Mouse (Mus musculus) adrenal gland (tissue): ENCODE results near the gene Nrk.

Source experiments
- intact Hi-C: fragments of 180-260 bp; cut with DNase I; formaldehyde crosslinking; loops from one replicate; pipeline ENCODE4 v1.15.1; 2025
- long read RNA-seq, 2 experiments: library from polyadenylated mRNA; unstranded; transcript quantifications; one replicate each; pipeline ENCODE4 v2.0.0; 2020; ENCODE audit warnings: borderline replicate concordance in 1 of 2; ENCODE audit not compliant: insufficient replicate concordance in 1 of 2

Gene Nrk
- long read RNA-seq, experiment 1, result 0 reads
- long read RNA-seq, experiment 2, result 0 reads

DNA sequence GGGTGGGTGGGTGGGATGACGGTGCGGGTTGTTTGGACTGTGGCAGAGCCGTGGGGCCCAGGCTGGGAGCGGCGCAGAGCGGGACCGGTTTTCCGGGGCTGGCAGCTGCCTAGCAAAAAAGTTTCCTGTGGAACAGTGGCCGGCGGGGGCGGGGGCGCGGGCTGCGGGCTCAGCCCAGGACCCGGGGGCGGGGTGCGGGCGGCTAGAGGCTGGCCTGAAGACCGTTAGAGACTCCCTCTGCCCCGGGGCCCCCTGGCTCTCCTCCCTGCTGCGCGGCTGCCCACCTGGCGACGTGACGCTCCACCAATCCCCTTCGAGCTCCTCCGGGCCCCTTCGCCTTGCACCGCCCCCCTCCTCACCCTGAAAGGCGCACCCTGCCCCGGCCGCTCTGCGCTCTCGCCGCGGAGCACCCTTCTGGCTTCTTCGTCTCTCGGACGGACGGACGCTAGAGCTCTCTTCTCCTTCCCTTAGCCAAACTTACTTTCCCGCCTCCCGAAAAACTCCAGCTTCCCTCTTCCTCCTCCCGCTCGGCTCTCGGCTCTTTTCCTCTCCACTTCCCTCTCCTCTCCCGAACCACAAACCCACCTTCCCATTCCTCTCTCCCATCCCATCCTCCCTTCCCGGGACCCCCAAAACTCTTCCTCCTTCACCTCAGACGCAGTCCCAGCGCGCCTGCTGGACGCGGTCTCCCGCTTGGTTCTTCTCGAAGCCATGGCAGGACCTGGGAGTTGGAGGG lies at the start of gene Nrk:
Gene Nrk, plus strand, starts transcription at position 390 of the 736 bp plus-strand sequence.
- intact Hi-C loops, result no loop called here

GRCm38 (mm10) chrX:138913366-138913765 lies 864 bp upstream of the Nrk start:
- intact Hi-C loops, result no loop called here

- intact Hi-C loops, result no loop called here
These were observed 516 bp downstream of the Nrk start for GRCm38 (mm10) chrX:138914777-138915114.

DNA sequence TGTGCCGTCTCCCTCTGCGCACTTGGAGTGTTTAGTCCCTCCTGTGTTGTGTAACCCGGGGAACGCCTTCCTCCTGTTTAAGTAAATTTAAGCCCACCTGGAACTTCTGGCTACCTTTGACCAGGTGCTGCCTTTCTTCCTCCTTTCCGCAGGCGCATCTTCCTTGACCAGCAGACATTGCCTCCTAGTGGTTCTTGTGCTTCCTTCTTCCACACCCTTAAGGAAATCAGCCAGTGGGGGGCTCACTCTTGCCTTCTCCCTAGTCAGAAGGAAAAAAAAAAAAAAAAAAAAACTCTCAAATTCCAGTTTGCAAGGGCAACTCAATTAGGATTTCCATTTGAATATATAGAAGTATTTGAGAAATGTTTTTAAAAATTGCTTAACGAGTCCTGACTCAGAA lies 4.8 kb downstream of the Nrk start:
- intact Hi-C loops, result no loop called here

GRCm38 (mm10) chrX:138943905-138944304 lies 29.7 kb downstream of the Nrk start:
- intact Hi-C loops, result no loop called here

GRCm38 (mm10) chrX:138960713-138961112 lies 46.5 kb downstream of the Nrk start:
- intact Hi-C loops, result no loop called here

- intact Hi-C loops, result no loop called here
These were observed 64.3 kb downstream of the Nrk start for GRCm38 (mm10) chrX:138978501-138978900.

DNA sequence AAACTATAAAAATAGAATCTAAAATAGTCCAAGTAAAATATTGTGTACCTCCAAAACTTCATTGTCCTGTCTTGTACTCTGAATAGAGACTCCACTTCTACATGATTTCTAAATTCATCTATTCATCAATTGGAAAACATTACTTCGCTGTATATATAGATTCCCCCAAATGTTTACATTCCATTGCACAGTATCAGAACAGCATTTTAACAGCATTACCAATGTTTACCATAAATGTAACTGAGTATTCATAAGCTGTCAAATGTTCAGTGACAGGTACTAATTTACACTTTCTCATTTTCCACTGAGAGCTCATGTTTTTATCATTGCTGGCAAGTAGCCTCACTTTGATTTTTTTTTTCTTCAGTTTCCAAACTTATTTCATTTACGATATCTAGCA lies 65.0 kb downstream of the Nrk start:
- intact Hi-C loops, result no loop called here

GRCm38 (mm10) chrX:139014524-139014923 lies 100.3 kb downstream of the Nrk start:
- intact Hi-C loops, result no loop called here

DNA sequence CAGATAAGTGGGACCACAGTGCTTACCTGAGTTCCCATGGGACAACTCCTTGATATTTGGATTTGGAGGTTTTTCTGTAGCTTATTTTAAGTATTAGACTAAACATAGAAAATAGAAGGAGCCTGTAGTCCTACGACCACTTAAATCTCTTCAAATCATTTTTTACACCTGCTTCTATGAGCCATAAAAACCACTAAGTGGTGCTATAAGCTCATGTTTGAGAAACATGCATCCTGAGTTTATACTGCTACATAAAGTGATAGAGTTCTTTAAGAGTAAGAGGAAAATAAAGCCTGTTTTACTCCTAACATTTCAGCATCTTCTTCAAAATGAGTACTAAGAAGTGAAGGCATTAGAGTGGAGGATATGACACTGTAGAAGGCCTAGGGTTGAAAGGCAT lies 102.3 kb downstream of the Nrk start:
- intact Hi-C loops, result no loop called here

DNA sequence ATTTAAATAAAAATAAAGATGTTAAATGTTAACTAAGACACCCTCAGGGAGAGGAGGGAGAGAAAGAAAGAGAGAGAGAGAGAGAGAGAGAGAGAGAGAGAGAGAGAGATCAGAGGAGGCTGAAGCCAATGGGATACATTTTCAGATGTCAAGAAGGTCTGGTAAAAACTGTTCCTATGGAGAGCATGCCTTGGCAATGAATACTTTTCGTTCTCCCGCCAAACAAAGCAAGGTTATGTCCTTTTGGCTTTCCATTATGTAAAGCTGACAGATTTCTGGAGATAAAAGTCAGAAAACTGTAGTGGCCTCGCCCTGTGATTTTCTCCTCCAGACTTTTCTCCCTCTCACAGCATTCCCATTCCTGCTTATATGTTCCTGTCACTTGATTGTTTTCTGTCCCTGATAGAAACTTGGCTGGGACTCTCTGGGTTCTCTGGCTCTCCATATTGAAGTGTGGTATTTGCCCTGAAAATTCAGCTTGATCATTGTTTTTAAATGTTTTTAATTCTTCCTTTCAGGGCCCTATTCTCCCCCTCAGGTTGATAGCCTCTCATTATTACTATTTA lies 112.4 kb downstream of the Nrk start:
- intact Hi-C loops, result no loop called here

DNA sequence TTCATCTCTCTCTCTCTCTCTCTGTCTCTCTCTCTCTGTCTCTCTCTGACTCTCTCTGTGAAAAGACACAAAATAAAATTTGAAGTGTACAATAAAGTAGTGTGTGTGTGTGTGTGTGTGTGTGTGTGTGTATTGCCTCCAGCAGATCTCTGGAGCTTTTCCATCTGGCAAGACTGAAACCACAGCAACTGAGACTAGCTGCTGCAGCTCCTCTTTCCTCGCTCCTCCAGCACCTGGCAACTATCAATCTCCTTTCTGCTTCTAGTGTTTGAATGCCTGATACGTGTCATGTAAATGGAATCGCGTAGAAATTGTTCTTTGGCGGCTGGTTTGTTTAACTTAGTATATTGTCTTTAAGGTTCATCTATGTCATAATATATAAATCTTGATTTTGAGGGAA lies 113.1 kb downstream of the Nrk start:
- intact Hi-C loops, result no loop called here

- intact Hi-C loops, result no loop called here
These were observed 113.7 kb downstream of the Nrk start for GRCm38 (mm10) chrX:139027909-139028308.

GRCm38 (mm10) chrX:139037666-139038065 lies 123.4 kb downstream of the Nrk start:
- intact Hi-C loops, result no loop called here

DNA sequence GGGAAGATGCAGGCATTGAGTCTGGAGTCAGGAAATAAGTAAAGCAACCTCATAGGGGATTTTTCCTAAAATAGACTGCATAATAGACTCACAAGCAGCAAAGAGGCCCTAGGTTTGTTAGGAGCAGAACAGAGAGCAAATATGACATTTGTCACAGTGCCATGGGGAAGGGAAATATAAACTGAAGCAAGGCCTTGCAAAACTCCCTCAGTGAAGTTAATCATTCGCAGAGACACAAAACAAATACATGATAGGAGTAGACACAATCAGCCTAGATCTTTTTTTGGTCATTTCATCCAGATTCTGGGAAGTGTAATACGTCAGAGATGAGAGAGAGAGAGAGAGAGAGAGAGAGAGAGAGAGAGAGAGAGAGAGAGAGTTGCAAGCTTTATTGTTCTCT lies 125.1 kb downstream of the Nrk start:
- intact Hi-C loops, result no loop called here

- intact Hi-C loops, result no loop called here
These were observed 126.9 kb downstream of the Nrk start for GRCm38 (mm10) chrX:139041148-139041547.

DNA sequence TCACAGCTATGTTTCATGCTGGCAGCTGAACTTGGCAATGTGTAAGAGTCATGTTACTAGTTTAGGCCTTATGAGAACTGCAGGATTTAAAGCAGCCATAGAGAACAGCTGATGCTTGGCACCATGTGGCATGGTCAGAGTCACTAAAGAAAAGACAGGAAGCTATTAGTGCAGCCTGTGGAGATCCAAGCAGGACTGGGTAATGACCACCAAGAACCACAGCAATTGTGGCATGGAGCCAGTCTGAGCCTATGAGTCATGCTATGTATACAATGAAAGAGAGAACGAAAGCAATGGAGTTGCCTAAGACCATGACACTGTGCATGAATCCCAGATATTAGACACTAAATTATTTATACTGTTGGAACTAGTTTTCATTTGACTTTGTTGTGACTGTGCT lies 137.7 kb downstream of the Nrk start:
- intact Hi-C loops, result no loop called here

DNA sequence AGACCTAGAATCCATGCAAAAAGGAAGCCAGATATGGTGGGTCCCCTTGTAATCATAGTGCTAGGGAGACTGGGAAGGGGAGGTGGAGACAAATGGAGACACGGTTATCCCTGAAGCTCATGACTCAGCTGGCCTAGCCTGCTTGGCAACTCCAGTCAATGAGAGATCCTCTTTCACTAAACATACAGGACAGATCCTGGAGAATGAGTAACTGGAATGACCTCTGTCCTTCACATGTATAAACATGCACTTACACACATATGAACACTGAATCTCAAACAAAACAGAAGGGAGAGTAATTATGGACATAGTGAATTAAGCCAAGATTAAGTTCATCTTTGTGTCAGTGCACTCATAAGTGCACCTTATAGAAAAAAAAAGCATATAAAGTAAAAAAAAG lies 138.9 kb downstream of the Nrk start:
- intact Hi-C loops, result no loop called here
